ENCODE assay signal across 1 mouse cellular context in genomic region chr10:82685440-82685839, GRCm38 (mm10).
TF ChIP-seq lines count a peak whose summit lies in the region.

No protein-coding gene starts in this region.

TF ChIP-seq in MEL, 35 proteins besides CTCF, POLR2A, EP300 and RAD21 (continued from another document):
- TF ChIP-seq NRF1 (IDR thresholded peaks at IDR 0.05; ENCODE audit: insufficient read depth, low read depth, low read length, poor library complexity, severe bottlenecking) (no peak), TCF12 (IDR thresholded peaks at IDR 0.05; ENCODE audit: low read depth, low read length) (peak; percentile 76), CHD1 (IDR thresholded peaks at IDR 0.05; ENCODE audit: low read depth, low read length) (no peak), MAFK (IDR thresholded peaks at IDR 0.05; ENCODE audit: borderline replicate concordance, low read depth, low read length) (no peak), USF2 (IDR thresholded peaks at IDR 0.05; ENCODE audit: borderline replicate concordance in 1 of 2, insufficient read depth in 1 of 2, low read depth in 1 of 2, low read length in 2 of 2) (no peak), RCOR1 (IDR thresholded peaks at IDR 0.05; ENCODE audit: low read depth, low read length) (no peak), SMC3 (IDR thresholded peaks at IDR 0.05; ENCODE audit: low read depth, low read length) (no peak)
